Mouse (Mus musculus) lung, adult 2 months (tissue): ENCODE results near the gene Exoc7. TPM values are rescaled to one million over a fixed set of nuclear protein-coding genes. Genes with fewer than 3 reads are reported as not detected.

Experiments
- DNase-seq: peaks from one replicate; pipeline ENCODE4 v3.0.0; 2022
- H3K4me1 ChIP-seq: fragments of 200-500 bp; 2 replicates; pipeline ENCODE4 v1.6.1; 2011; ENCODE audit warnings: low read length; ENCODE audit not compliant: control insufficient read depth, insufficient read depth
- H3K4me3 ChIP-seq: fragments of 200-500 bp; replicated peaks from 2 replicates; pipeline ENCODE3; 2011; ENCODE audit warnings: low read depth, mild to moderate bottlenecking, control low read depth, low read length; ENCODE audit errors: extremely low read depth
- CTCF ChIP-seq: fragments of 200-500 bp; IDR thresholded peaks from 2 replicates; pipeline ENCODE4 v1.5.1; 2011; ENCODE audit warnings: mild to moderate bottlenecking, low read length, control low read depth; ENCODE audit not compliant: insufficient read depth
- POLR2A ChIP-seq: fragments of 200-500 bp; IDR thresholded peaks from 2 replicates; pipeline ENCODE4 v1.6.1; 2011; ENCODE audit warnings: low read depth, mild to moderate bottlenecking, control low read depth, low read length, borderline replicate concordance; ENCODE audit errors: extremely low read depth
- WGBS: fragments of 180-500 bp; shearing (Covaris S2); methylation state at CpG from one replicate; pipeline ENCODE4 v1.1.7; 2018; 5-methylcytosine and 5-hydroxymethylcytosine counted together
- polyA plus RNA-seq: library from polyadenylated mRNA; depleted of rRNA; stranded (reverse); fragments of >200 nt; gene quantifications from 2 replicates; pipeline ENCODE4 v1.2.3, GENCODE M21; 2012; rRNA removed

Exoc7 gene
- polyA plus RNA-seq, 1 experiment = 33.2 TPM

DNA sequence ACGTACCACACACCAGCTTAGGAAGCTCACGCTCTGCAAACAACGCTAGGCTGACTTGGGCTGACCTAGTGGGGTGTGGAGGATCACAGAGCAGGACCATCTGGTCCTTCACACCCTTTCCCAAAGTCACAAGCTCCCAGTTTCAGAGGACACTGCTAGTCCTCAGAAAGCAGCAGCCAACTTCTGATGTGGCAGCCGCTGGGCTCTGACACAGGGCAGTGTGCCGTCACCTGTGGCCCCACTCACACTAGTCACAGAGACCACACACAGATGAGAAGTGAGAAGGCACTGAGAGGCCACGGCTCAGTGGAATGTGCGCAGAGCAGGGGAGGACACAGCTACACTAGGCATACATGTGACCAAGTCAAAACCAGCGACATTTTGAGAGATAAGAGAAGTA, 56.1 kb downstream of the Exoc7 start:
- 84% methylated on average over 8 of the region's 8 CpGs for WGBS
- DNase-seq = no peak
- TF ChIP-seq CTCF (no peak), POLR2A (no peak)
- Histone ChIP-seq H3K4me1 (no peaks in the 10 kb centered on the region), H3K4me3 (no peak overlapping the region)

DNA sequence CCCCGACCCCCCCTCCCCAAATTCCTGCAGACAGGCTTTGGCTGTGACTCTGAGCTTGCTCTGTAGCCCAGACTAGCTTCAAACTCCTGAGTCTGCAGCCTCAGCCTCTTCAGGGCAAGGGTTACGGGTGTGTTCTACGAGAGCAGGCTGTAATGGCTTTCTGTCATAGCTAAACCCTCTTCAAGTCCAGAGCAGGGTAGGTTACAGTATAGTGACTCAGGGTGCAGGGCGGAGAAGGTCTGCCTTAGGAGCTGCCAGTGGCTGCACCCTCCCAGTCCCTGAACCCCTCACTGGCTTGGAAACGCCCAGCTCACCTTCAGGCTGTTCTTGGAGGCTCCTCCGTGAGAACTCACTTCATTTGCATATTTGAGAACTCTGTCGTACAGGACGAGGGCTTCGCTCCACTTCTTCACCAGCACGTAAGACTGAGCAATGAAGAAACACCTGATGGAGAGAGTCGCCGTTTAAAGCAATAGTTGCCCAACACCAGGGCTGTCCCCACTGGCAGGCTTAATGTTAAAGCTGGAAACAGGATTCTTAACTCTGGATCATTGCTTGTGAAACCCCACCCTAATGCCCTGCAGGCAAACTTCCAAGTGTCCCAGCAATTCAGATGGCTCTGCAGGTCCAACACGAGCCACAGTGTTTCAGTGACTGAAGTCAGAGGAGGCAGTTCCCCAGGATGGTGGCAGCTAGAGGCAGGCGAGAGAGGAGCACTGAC, 59.4 kb downstream of the Exoc7 start:
- WGBS = 72% methylated on average over 14 of the region's 14 CpGs
- TF ChIP-seq POLR2A (no peak), CTCF (no peak)
- H3K4me1 ChIP-seq = no peaks in the 10 kb centered on the region
- H3K4me3 ChIP-seq = no peak overlapping the region
- no peak for DNase-seq

DNA sequence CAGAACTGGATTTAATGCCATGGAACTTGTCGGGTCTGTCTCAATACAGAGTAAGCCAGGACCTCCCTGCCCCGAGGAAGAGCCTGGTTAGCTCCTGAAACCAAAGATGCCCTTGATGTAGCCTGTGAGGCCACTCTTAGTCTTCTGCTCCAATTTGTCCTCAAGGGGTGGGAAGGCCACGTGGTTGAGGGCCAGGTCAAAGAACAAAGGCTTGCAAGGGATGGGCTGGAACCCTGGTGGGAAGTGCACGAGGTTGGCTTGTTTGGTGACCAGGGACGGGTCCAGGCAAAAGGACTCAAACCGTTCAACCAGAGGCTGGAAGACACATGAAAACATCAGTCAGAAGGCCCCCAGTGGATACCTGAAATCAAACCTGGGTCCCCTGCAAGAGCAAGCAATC, 61.4 kb downstream of the Exoc7 start:
- TF ChIP-seq CTCF = no peak
- no peak for TF ChIP-seq POLR2A
- Histone ChIP-seq H3K4me1 (no peaks in the 10 kb centered on the region), H3K4me3 (no peak overlapping the region)
- 85% methylated on average over 6 of the region's 6 CpGs for WGBS
- no peak for DNase-seq

DNA sequence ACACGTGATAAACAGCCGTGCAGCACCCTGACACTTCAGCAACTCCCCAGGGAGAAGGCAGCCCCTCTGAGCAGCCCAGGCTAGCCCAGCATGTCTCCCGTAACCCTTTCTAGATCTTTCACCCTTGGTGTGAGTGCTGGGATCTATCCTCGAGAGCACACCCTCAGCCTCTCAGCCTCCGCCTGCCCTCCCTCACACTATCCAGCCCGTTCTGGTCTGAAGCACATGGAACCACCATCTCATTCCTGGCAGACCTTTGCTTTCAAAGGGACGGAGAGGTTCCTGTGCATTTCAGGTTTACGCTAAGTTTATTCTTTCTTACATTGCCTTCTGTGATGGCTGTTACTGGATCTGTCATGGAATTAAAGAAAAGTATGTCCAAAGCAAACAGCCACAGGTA, 62.5 kb downstream of the Exoc7 start:
- no peak for DNase-seq

DNA sequence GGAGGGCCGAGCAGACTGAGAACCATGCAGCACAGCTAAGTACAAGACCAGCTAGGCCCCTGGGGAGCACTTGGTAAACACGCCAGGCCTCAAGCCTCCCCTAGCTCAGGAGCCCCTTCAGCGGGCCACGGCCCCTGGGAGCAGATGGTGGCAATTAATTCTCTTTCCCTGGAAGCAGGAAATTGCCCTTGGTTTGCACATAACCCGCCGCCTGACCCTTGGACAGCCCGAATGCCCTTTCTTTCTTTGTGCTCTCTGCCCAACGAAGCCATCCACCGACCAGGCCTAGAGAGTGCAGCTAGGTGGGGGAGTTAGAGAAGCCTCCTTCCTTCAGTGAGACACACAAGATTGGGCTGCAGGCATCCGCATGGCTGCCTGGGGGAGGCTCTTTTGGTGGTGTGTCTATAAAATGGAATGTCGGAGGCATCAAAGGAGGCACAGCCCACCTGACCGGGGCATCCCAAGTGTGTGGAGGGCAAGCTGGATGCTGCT, 65.2 kb downstream of the Exoc7 start:
- no peak for DNase-seq
- TF ChIP-seq CTCF (no peak), POLR2A (no peak)

More for the DNA sequence above, 62.5 kb downstream of the Exoc7 start:
- WGBS = 86% methylated on average over 8 of the region's 8 CpGs
- TF ChIP-seq POLR2A = no peak
- Histone ChIP-seq H3K4me3 (no peak overlapping the region), H3K4me1 (no peaks in the 10 kb centered on the region)

DNA sequence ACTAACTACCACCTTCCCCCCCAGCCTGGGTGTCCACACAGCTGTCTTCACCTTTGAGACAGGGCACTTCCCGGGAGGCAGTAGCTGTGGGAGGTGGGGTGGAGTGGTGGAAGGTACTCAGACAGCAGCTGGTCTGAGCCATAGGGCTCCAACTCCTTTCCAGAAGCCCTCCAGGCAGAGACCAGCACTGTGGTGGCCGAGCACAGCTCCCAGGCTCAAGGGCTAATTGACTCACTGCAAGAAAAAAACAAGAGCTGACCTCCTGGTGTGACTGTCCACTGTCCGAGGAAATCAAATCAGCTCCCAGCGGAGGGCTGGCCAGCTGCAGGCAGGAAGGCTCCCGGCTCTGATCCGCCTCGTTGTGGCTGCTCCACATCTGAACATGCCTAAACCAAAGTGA, 67.2 kb downstream of the Exoc7 start:
- Histone ChIP-seq H3K4me3 (no peak overlapping the region), H3K4me1 (no peaks in the 10 kb centered on the region)
- no peak for TF ChIP-seq CTCF
- TF ChIP-seq POLR2A = no peak
- 43% methylated on average over 7 of the region's 7 CpGs for WGBS
- DNase-seq = no peak

More for the DNA sequence above, 65.2 kb downstream of the Exoc7 start:
- whole genome bisulfite sequencing = 64% methylated on average over 12 of the region's 12 CpGs
- no peak overlapping the region for H3K4me3 ChIP-seq
- H3K4me1 ChIP-seq = no peaks in the 10 kb centered on the region

Other genes starting within 250 kb of the Exoc7 start
- 51.6 and 56.4 TPM in 2 replicates for gene Unc13d, start 229.3 kb downstream of the Exoc7 start, polyA plus RNA-seq
- 257 and 267 TPM in 2 replicates for gene Wbp2, start 220.2 kb downstream of the Exoc7 start, polyA plus RNA-seq
- gene Trim47, start 180.0 kb downstream of the Exoc7 start, polyA plus RNA-seq = 44.6 and 55.5 TPM in 2 replicates
- gene Trim65, start 176.1 kb downstream of the Exoc7 start, polyA plus RNA-seq = 17.3 and 21.4 TPM in 2 replicates
- gene Mrpl38, start 168.4 kb downstream of the Exoc7 start, polyA plus RNA-seq = 32.9 and 41.3 TPM in 2 replicates
- 26.5 and 35.5 TPM in 2 replicates for gene Fbf1, start 139.1 kb downstream of the Exoc7 start, polyA plus RNA-seq
- gene Ten1, start 108.4 kb downstream of the Exoc7 start, polyA plus RNA-seq = 26.9 and 29.3 TPM in 2 replicates
- gene Acox1, start 108.2 kb downstream of the Exoc7 start, polyA plus RNA-seq = 45.6 and 67.9 TPM in 2 replicates
- 3.6 and 16.8 TPM in 2 replicates for gene Evpl, start 69.2 kb downstream of the Exoc7 start, polyA plus RNA-seq
- 29.7 and 42.9 TPM in 2 replicates for gene Srp68, start 33.0 kb downstream of the Exoc7 start, polyA plus RNA-seq
- gene Galr2, start 26.3 kb downstream of the Exoc7 start, polyA plus RNA-seq = 0.10 and 0.18 TPM in 2 replicates
- 78.4 and 114 TPM in 2 replicates for gene Foxj1, start 28.2 kb upstream of the Exoc7 start, polyA plus RNA-seq
- gene Rnf157, start 105.8 kb upstream of the Exoc7 start, polyA plus RNA-seq = 3.0 and 3.6 TPM in 2 replicates
- 159 and 160 TPM in 2 replicates for gene Ubald2, start 126.9 kb upstream of the Exoc7 start, polyA plus RNA-seq
- gene Qrich2, start 159.0 kb upstream of the Exoc7 start, polyA plus RNA-seq = 0.11 and 0.18 TPM in 2 replicates
- gene Prpsap1, start 187.0 kb upstream of the Exoc7 start, polyA plus RNA-seq = 82.4 and 92.0 TPM in 2 replicates
- 41.8 and 45.8 TPM in 2 replicates for gene Sphk1, start 223.7 kb upstream of the Exoc7 start, polyA plus RNA-seq